Mouse (Mus musculus): Measurements from ENCODE around the gene Dnah7c. TPM values are rescaled to one million over a fixed set of nuclear protein-coding genes. Genes with fewer than 3 reads are reported as not detected.

Gene Dnah7c
- polyA plus RNA-seq, 1 experiment from 2014 or later, result 0.09 TPM

GRCm38 (mm10) chr1:46831927-46832326 is 406.5 kb downstream of the Dnah7c start:
- Histone ChIP-seq H3K4me2 (no peak overlapping the region), H3K9ac (no peak overlapping the region)

GRCm38 (mm10) chr1:46843406-46843805 is 418.0 kb downstream of the Dnah7c start:
- H3K9me3 ChIP-seq (replicated peaks), result no peaks in the 10 kb centered on the region
- H3K27ac ChIP-seq (ENCODE audit: poor library complexity, severe bottlenecking), result no peak overlapping the region
- H3K27me3 ChIP-seq (replicated peaks), result no peaks in the 10 kb centered on the region
- ATAC-seq (ENCODE audit: insufficient number of reproducible peaks, low FRiP score), result no peak
- no peaks in the 10 kb centered on the region for H3K36me3 ChIP-seq
- 61% methylated on average over 4 of the region's 4 CpGs for WGBS
- H3K9ac ChIP-seq, result no peak overlapping the region
- no peak overlapping the region for H3K4me3 ChIP-seq
- H3K4me2 ChIP-seq, result no peak overlapping the region
- H3K4me1 ChIP-seq (replicated peaks), result no peaks in the 10 kb centered on the region

More at GRCm38 (mm10) chr1:46831927-46832326, 406.5 kb downstream of the Dnah7c start:
- 93% methylated on average over 5 of the region's 5 CpGs for WGBS
- H3K27ac ChIP-seq (ENCODE audit: poor library complexity, severe bottlenecking), result no peak overlapping the region
- H3K4me3 ChIP-seq, result no peak overlapping the region
- peaks cover 18% of the 10 kb centered on the region for H3K36me3 ChIP-seq
- no peaks in the 10 kb centered on the region for H3K4me1 ChIP-seq (replicated peaks)
- no peaks in the 10 kb centered on the region for H3K9me3 ChIP-seq (replicated peaks)
- no peaks in the 10 kb centered on the region for H3K27me3 ChIP-seq (replicated peaks)
- no peak for ATAC-seq (ENCODE audit: insufficient number of reproducible peaks, low FRiP score)

- H3K9me3 ChIP-seq (replicated peaks), result no peaks in the 10 kb centered on the region
- H3K4me3 ChIP-seq, result no peak overlapping the region
- no peaks in the 10 kb centered on the region for H3K27me3 ChIP-seq (replicated peaks)
- H3K4me2 ChIP-seq, result no peak overlapping the region
- no peak overlapping the region for H3K27ac ChIP-seq (ENCODE audit: poor library complexity, severe bottlenecking)
- no peaks in the 10 kb centered on the region for H3K4me1 ChIP-seq (replicated peaks)
- H3K36me3 ChIP-seq, result no peaks in the 10 kb centered on the region
- H3K9ac ChIP-seq, result no peak overlapping the region
- no peak for ATAC-seq (ENCODE audit: insufficient number of reproducible peaks, low FRiP score)
- 81% methylated on average over 2 of the region's 2 CpGs for WGBS
Measured at GRCm38 (mm10) chr1:46844281-46844680, 418.9 kb downstream of the Dnah7c start.

- no peak overlapping the region for H3K4me3 ChIP-seq
- 66% methylated on average over 5 of the region's 5 CpGs for WGBS
- H3K27me3 ChIP-seq (replicated peaks), result no peaks in the 10 kb centered on the region
- no peak for ATAC-seq (ENCODE audit: insufficient number of reproducible peaks, low FRiP score)
- no peak overlapping the region for H3K9ac ChIP-seq
- no peak overlapping the region for H3K4me2 ChIP-seq
- H3K27ac ChIP-seq (ENCODE audit: poor library complexity, severe bottlenecking), result no peak overlapping the region
- peaks cover 4% of the 10 kb centered on the region; the same call in 1 of the 2 replicates for H3K4me1 ChIP-seq (replicated peaks)
- H3K36me3 ChIP-seq, result no peaks in the 10 kb centered on the region
- H3K9me3 ChIP-seq (replicated peaks), result no peaks in the 10 kb centered on the region
Measured at GRCm38 (mm10) chr1:46845221-46845620, 419.8 kb downstream of the Dnah7c start.

- Histone ChIP-seq H3K9me3 (replicated peaks) (no peaks in the 10 kb centered on the region), H3K4me2 (no peak overlapping the region), H3K27me3 (replicated peaks) (no peaks in the 10 kb centered on the region), H3K4me3 (no peak overlapping the region), H3K27ac (ENCODE audit: poor library complexity, severe bottlenecking) (no peak overlapping the region), H3K4me1 (replicated peaks) (peaks cover 12% of the 10 kb centered on the region), H3K9ac (no peak overlapping the region), H3K36me3 (no peaks in the 10 kb centered on the region)
- ATAC-seq (ENCODE audit: insufficient number of reproducible peaks, low FRiP score), result no peak
- WGBS, result 66% methylated on average over 1 of the region's 1 CpGs
Measured at GRCm38 (mm10) chr1:46849758-46850157, 424.4 kb downstream of the Dnah7c start.

GRCm38 (mm10) chr1:46851586-46851985 is 426.2 kb downstream of the Dnah7c start:
- peak overlapping the region; percentile 23; the same call in 1 of the 2 replicates for H3K4me3 ChIP-seq
- H3K36me3 ChIP-seq, result no peaks in the 10 kb centered on the region
- ATAC-seq (ENCODE audit: insufficient number of reproducible peaks, low FRiP score), result no peak
- peaks cover 13% of the 10 kb centered on the region for H3K4me1 ChIP-seq (replicated peaks)
- peak overlapping the region; percentile 50 for H3K4me2 ChIP-seq
- H3K27ac ChIP-seq (ENCODE audit: poor library complexity, severe bottlenecking), result no peak overlapping the region
- WGBS, result 63% methylated on average over 4 of the region's 4 CpGs
- no peak overlapping the region for H3K9ac ChIP-seq
- no peaks in the 10 kb centered on the region for H3K27me3 ChIP-seq (replicated peaks)
- H3K9me3 ChIP-seq (replicated peaks), result no peaks in the 10 kb centered on the region

- no peaks in the 10 kb centered on the region for H3K36me3 ChIP-seq
- peaks cover 13% of the 10 kb centered on the region for H3K4me1 ChIP-seq (replicated peaks)
- H3K27me3 ChIP-seq (replicated peaks), result no peaks in the 10 kb centered on the region
- peak overlapping the region; percentile 97 for H3K4me3 ChIP-seq
- 1% methylated on average over 4 of the region's 4 CpGs for WGBS
- ATAC-seq (ENCODE audit: insufficient number of reproducible peaks, low FRiP score), result no peak
- H3K9ac ChIP-seq, result peak overlapping the region; percentile 99
- H3K27ac ChIP-seq (ENCODE audit: poor library complexity, severe bottlenecking), result peak overlapping the region; percentile 100
- peak overlapping the region; percentile 74 for H3K4me2 ChIP-seq
- H3K9me3 ChIP-seq (replicated peaks), result no peaks in the 10 kb centered on the region
Measured at GRCm38 (mm10) chr1:46852216-46852599, 426.8 kb downstream of the Dnah7c start.

- Histone ChIP-seq H3K4me1 (replicated peaks) (peaks cover 13% of the 10 kb centered on the region), H3K27me3 (replicated peaks) (no peaks in the 10 kb centered on the region), H3K36me3 (no peaks in the 10 kb centered on the region), H3K9ac (peak overlapping the region; percentile 99), H3K9me3 (replicated peaks) (no peaks in the 10 kb centered on the region), H3K4me3 (peak overlapping the region; percentile 97), H3K27ac (ENCODE audit: poor library complexity, severe bottlenecking) (peak overlapping the region; percentile 100), H3K4me2 (peak overlapping the region; percentile 74)
- ATAC-seq (ENCODE audit: insufficient number of reproducible peaks, low FRiP score), result peak; percentile 59
- WGBS, result under 1% methylated on average over 70 of the region's 75 CpGs
Measured at GRCm38 (mm10) chr1:46852600-46853272, 427.3 kb downstream of the Dnah7c start.

- ATAC-seq (ENCODE audit: insufficient number of reproducible peaks, low FRiP score), result peak; percentile 94
- Histone ChIP-seq H3K36me3 (no peaks in the 10 kb centered on the region), H3K9ac (peak overlapping the region; percentile 99), H3K4me1 (replicated peaks) (peaks cover 13% of the 10 kb centered on the region), H3K27me3 (replicated peaks) (no peaks in the 10 kb centered on the region), H3K27ac (ENCODE audit: poor library complexity, severe bottlenecking) (peak overlapping the region; percentile 100), H3K4me3 (peak overlapping the region; percentile 97), H3K9me3 (replicated peaks) (no peaks in the 10 kb centered on the region), H3K4me2 (peak overlapping the region; percentile 74)
- under 1% methylated on average over 86 of the region's 86 CpGs for WGBS
Measured at GRCm38 (mm10) chr1:46853317-46854035, 428.1 kb downstream of the Dnah7c start.

- Histone ChIP-seq H3K9me3 (replicated peaks) (no peaks in the 10 kb centered on the region), H3K9ac (peak overlapping the region; percentile 99), H3K27me3 (replicated peaks) (no peaks in the 10 kb centered on the region), H3K4me1 (replicated peaks) (peaks cover 13% of the 10 kb centered on the region), H3K36me3 (no peaks in the 10 kb centered on the region), H3K27ac (ENCODE audit: poor library complexity, severe bottlenecking) (peak overlapping the region; percentile 100), H3K4me2 (peak overlapping the region; percentile 74), H3K4me3 (peak overlapping the region; percentile 97)
- peak; percentile 62 for ATAC-seq (ENCODE audit: insufficient number of reproducible peaks, low FRiP score)
- 32% methylated on average over 18 of the region's 18 CpGs for WGBS
Measured at GRCm38 (mm10) chr1:46854036-46854900, 428.9 kb downstream of the Dnah7c start.

GRCm38 (mm10) chr1:46856498-46856897 is 431.1 kb downstream of the Dnah7c start:
- no peaks in the 10 kb centered on the region for H3K9me3 ChIP-seq (replicated peaks)
- no peak overlapping the region for H3K27ac ChIP-seq (ENCODE audit: poor library complexity, severe bottlenecking)
- no peak overlapping the region for H3K4me2 ChIP-seq
- no peak for ATAC-seq (ENCODE audit: insufficient number of reproducible peaks, low FRiP score)
- H3K27me3 ChIP-seq (replicated peaks), result no peaks in the 10 kb centered on the region
- H3K4me1 ChIP-seq (replicated peaks), result 0 out of 2 replicates have a peak, but pooled peaks cover 5% of the 10 kb centered on the region
- no peak overlapping the region for H3K9ac ChIP-seq
- H3K4me3 ChIP-seq, result no peak overlapping the region
- no peaks in the 10 kb centered on the region for H3K36me3 ChIP-seq
- 43% methylated on average over 4 of the region's 4 CpGs for WGBS
